Mouse (Mus musculus) T-helper 1 cell (primary cell): ENCODE results near the gene Slc29a4.

Source experiments
- in situ Hi-C: fragments of 300-600 bp; cut with MboI, MseI; formaldehyde crosslinking; loops from one replicate; pipeline ENCODE4 v1.15.1; 2025; ENCODE audit warnings: high pct_unique_total_duplicates

Gene Slc29a4

DNA sequence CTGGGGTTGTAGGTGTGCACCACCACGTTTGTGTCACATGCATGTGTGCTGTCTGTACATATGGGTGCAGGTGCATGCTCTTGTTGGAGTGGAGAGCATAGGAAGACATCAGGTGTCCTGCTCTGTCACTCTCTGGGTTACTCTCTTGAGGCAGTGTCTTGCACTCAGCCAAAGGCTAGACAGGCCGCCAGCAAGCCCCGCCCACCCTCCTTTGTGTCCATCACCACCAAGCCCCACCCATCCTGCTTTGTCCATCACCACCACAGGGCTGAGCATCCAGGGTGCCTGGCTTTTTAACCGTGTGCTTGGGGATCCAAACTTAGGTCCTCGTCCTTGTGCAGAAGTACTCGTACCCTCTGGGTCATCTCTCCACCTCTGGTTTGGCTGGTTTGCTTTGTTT, 3.9 kb downstream of the Slc29a4 start:
- in situ Hi-C loops: no loop called here

DNA sequence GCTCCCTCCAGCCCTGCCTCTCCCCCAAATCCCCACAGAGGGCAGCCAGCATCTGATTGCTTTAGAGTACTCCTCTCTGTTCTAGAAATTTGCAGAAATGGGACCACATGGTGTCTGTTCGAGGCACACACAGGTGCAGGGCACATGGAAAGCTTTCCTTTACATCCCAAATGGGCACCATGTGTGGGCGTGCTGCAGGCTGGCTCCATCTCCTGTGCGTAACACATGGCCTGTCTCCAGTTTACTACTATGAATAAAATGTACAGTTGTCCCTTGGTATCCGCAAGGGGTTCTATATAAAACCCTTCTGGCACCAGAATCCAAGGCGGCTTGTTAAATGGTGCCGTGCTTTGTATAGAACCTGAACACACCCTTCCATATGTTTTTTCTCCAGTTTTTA, 4.6 kb downstream of the Slc29a4 start:
- in situ Hi-C loops: no loop called here

DNA sequence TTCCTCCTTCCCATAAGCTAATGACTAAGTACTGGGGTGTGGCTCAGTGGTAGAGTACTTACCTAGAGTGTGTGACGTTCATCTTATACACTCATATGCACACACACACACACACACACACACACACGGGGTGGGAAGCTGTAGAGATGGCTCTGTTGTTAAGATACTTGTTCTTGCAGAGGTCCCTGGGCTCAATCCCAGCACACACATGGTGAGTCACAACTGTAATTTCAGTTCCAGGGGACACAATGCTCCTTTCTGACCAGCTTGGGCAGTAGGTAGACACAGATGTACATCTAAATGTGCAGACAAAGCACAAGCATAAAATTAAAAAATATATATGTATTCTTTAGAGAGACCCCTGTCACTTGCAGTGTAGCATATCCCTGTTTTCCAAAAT, 5.4 kb downstream of the Slc29a4 start:
- in situ Hi-C loops: no loop called here

DNA sequence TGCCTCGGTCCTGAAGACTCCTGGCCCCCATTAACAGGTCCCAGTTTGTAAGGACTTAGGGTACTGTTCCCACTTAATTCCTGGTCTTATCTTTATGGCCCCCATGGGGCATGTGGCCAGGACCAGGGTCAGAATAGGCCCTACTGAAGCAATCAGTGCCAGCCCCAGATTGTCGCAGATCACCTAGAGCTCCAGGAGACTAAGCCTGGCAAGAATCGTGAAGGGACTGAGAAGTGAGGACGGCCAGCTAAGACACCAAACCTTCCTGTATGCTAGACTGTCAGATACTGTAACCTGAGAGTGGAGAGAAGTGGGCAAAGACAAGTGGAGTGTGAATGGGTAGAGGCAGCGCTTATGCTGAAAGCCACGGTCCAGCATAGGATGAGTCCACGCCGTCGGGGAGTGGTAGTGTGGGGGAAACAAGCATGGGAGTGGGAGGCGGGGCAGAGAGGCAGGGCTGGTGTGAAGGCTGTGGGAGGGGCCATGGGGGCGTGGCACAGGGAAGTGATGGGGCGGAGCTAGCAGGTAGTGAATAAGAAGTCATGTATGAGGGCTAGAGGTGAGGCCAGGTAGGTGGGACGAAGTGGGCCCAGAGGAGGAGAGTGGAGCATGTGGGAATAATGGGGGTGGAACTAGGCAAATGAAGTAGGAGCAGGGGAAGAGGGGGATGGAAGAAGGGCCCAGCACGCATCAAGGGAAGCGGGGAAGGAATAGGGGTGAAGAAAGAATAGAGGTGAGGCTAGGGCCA, 8.7 kb downstream of the Slc29a4 start:
- in situ Hi-C loops: no loop called here

DNA sequence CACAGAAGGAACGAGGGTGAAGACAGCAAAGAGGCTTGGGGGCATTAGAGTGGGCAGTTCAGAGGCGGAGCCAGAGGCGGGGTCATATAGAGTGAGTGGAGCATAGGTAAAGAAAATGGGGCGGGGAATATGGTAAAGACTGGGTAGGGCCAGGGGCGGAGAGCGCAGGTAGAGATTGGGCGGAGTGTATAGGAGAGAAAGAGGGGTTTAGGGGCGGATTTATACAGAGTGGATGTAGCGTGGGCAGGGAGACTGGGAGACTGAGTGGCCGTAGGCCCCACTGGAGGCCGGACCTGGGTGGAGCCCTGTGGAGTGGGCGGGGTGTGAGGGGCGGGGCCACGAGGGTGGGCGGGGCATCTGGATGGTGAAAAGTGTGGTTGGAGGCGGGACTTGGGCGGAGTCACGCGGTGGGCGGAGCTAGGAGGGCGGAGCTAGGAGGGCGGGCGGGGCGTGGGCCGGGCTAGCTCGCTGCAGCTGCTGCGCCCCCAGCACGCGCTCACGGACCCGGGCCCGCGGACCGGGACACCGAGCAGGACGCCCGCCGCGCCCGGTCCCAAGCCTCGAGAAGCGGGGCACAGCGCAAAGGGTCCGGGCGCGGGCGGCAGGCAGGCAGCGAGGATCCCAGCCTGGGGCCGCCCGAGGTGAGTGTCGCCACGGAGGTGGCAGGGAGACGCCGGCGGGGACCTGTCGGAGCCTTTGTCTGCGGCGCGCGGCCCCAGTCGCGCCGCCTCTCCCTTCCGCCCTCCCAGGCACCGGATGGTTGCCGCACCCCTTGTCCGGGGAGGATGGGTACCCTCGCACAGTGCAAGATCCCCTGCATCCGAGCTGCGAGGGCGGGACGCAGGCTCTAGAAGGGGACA, 9.6 kb downstream of the Slc29a4 start:
- in situ Hi-C loops: no loop called here

DNA sequence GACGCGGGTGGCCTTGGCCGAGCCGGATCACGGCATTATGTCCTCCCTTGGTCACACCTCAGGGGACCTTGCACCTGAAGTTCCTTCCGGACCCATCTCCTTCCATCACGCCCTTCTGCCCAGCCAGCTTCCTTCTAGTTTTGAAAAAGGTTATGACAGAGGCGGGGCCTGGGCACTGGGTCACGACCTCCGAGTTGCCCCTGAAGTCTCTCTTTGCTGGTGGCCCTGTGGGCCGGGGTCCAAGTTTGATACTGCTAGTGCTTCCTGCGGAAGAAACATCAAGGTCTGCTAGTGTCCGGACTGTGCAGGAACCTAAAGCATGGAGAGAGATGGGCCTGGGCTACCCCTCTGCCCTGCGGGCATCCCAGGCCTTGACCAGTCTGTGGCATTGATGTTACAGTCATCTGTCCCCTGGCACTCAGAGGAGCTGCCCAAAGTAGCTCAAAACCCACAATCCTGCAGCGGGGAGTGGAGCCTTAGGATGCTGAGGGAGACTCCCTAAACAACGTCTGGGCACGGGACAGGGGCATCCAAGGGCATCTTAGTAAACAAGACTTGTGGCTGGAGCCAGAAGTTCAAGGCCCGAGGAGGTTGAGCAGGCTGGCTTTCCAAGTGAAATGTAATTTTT, 10.3 kb downstream of the Slc29a4 start:
- in situ Hi-C loops: no loop called here

DNA sequence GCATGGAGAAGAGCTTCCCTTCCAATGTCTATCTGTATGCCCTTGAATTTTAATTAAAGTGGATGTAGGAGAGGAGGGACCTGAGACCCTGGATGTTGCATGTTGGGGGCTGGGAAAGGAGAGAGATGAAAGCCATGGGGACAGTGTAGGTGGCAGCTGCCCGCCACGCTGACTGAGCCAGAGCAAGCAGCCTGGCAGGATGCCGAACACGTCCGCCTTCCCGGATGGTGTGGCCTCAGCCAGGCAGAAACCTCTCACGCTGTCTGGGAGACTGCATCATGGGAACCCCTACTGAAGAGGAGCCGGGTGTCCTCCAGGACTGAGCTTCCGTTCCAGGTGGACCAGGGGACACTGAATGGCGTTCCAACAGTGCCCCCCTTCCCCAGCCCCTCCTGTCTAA, 11.3 kb downstream of the Slc29a4 start:
- in situ Hi-C loops: no loop called here

DNA sequence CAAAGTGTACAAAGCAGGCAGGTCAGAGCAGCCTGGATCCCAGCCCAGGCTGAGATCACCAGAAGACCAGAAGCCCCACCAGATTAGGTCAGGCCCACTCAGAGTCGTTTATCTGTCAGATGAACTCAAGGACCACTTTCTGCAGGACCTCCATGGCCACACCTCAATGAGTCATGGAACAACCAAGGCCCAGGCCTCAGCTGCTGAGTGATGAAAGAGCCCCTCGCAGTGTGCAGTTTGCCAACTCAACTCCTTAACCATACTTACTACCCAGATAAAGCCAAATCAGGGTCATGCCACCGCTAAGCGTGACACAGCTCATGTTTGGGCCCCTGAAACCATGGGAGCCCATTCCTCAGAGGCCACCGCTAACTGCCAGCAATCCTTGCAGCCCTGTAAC, 15.4 kb downstream of the Slc29a4 start:
- in situ Hi-C loops: no loop called here

DNA sequence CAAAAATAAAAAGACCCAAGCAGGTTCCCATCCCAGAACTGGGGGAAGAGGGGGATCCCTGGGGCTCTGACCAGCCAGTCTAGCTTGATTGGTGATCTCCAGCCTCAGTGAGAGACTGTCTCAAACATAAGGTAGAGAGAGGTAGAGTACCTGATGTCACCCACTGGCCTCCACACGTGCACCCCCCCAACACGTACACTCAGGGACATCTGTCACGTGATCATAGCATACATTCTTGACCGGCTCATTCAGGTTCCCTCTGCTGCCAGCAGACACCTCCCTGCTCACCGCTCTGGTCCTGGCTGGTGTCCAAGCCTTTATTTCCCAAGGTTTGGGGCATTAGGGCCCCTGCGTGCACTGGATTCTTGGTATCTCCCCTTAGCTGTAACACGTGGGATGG, 17.1 kb downstream of the Slc29a4 start:
- in situ Hi-C loops: no loop called here

DNA sequence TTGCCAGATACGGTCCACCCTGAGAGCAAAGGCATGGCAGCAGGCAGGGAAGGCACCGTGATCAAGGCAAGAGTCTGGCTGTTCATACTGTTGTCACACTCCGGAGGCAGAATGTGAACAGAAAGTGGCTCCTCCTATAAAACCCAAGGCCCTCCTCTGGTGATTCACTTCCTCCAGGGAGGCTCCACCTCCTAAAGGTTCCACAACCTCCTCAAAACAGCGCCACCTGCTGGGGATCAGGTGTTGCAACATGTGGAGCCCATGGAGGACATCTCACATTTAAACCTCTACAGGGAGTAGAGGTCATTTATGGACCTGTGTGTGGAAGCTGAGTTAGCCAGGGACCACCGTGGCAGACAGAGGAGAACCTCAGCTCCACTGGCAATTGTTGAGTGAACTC, 20.1 kb downstream of the Slc29a4 start:
- in situ Hi-C loops: no loop called here

DNA sequence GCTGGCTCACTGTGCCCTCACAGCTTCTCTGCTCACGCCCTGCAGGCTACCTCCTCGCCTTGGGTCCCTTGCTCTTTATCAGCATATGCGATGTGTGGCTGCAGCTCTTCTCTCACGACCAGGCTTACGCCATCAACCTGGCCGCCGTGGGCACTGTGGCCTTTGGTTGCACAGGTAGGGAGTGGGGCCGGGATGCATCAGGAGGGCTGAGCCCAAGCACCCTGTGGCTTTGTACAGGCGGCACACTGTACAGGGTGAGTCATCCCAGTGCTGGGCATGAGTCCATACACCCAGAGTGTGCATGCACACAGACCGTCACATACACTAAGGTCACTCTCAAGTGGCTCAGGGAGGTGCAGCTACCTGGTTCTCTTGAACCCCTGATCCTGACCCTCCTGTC, 21.7 kb downstream of the Slc29a4 start:
- in situ Hi-C loops: no loop called here

DNA sequence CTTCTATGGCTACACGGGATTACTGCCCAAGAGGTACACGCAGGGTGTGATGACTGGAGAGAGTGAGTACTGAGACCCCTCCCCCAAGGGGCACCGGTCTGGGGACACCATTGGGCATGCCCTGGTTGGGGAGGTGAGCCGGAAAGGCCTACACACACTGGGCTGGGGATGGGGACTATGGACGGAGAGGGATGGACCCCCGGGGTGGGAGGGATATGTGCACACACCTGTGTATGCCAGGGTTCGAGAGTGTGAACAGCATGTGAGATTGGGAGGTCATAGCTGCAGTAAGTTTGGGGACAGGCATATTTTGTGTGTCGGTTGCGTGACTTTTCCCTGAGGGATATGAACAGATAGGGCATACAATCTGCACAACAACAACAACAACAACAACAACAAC, 22.7 kb downstream of the Slc29a4 start:
- in situ Hi-C loops: loop anchor here (5.0 kb wide), 1 partner anchor 238 kb away; no protein-coding TSS in a partner anchor

DNA sequence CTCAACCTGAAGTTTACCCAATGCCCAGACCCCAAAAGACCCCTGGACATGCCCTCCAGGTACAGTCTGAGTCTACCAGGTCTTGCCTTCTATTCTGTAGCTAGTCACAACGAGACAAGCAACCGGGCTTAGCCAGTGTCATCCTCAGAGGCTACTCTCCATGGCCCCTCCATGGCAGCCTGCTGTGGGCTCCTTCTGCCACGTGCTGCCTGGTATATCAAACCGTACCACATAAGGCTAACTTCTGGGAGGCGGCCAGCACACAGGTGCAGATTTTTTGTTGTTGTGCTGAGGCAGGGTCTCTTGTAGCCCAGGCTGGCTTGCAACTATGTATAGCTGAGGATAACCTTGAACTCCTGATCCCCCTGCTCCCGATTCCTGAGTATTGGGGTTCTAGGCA, 23.7 kb downstream of the Slc29a4 start:
- in situ Hi-C loops: loop anchor here (5.0 kb wide), 1 partner anchor 239 kb away; no protein-coding TSS in a partner anchor

DNA sequence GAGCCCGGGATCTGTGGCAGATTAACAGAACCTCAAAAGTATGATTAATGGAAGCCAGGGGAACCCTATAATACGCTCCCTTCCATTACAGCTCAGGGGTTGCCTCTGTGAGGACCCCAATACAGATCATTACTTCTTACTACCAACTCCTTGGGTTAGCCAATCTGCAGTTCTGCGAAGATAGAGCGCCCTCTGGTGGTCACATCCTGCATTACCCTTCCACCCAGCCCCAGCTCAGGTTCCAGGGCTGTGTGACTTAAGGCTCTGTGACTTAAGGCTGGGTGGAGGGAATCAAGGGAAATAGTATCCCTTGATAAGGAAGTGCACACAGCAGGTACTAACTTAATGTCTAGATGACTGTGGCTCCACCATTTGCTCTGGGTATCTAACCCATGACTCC, 25.7 kb downstream of the Slc29a4 start:
- in situ Hi-C loops: loop anchor here (5.0 kb wide), 1 partner anchor 241 kb away; no protein-coding TSS in a partner anchor

DNA sequence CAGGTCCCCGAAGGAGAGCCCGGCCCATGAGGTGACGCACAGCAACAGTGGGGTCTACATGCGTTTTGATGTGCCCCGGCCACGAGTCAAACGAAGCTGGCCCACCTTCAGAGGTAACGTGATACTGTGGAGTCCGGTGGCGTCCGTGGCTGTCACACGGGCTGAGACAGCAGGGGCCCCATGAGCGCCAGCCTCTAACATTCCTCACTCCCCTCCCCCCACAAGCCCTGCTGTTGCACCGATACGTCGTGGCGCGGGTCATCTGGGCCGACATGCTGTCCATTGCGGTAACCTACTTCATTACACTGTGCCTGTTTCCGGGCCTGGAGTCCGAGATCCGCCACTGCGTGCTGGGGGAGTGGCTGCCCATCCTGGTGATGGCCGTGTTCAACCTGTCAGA, 26.2 kb downstream of the Slc29a4 start:
- in situ Hi-C loops: loop anchor here (5.0 kb wide), 1 partner anchor 241 kb away; no protein-coding TSS in a partner anchor

DNA sequence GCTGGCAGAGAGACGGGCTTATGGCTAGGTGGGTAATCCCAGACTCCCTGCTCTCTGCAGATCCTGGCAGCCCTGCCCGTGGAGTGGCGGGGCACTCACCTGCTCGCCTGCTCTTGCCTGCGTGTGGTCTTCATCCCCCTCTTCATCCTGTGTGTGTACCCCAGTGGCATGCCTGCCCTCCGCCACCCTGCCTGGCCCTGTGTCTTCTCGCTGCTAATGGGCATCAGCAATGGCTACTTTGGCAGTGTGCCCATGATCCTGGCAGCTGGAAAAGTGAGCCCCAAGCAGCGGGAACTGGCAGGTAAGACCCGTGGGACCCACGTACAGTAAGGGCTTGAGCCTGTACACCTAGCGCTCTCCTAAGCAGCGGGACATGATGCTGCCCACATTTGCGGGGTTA, 27.6 kb downstream of the Slc29a4 start:
- in situ Hi-C loops: loop anchor here (5.0 kb wide), 1 partner anchor 243 kb away; no protein-coding TSS in a partner anchor

DNA sequence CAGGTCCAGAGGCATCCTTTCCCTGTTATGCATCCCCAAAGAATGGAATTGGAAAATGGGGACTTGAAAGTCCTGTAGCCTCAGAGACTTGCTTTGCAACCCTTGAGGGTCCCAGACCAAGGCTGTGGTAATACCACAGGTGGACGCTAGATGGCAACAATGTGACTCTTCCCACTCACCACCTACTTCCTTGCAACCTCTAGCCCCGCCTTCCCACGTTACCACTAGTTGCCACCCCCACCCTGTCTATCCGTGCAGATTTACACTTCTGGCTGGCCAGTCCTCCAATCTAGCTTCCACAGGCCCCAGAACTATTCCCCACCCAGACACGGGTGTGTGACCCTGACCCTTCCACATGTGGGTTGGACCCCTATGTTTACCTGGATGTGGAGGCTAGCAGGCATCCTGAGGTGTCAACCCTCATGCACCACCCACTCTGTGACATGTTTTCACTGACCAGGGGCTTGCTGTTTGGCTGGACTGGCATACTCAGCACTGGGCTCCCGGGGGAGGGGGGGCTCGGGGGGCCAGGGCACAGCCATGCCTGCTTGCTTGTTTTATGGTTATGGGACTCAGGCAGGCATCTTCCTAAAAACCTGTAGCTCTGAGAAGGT, 31.3 kb downstream of the Slc29a4 start:
- in situ Hi-C loops: no loop called here

DNA sequence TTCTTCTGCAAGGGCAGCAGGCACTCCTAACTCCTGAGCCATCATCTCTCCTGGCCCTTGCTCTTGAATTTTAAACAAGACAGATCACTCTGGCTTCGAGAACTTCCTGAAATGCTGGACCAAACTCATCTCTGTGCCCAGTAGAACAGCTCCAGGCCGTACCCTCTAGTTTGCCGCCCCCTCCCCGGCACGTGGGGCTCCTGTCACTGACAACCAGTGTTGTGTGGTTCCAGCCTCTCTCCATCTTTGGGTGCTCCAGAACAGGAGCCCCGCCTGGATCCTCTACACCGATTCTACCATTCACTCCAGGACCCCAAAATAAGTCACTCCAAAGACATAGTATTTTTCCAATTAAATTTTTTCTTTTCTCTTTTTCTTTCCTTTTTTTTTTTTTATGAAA, 32.0 kb downstream of the Slc29a4 start:
- in situ Hi-C loops: no loop called here

DNA sequence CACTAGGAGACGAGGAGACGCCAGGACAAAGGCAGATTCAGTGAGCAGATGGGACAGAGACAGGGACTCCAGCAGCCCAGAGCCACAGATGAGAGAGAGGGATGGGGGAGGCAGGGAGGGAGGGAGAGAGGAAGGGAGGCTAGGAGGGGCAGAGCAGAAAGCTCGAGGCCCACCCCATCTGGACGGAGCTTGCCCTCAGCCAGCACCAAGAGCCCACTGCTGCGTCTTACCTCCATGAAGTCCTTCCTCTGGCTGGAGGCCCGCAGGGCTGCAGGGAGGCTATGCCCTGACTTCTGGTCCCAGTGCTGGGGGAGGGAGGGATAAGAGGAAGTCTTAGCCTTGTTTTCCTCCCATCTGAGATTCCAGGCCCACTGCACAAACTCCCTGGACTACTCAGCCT, 34.4 kb downstream of the Slc29a4 start:
- in situ Hi-C loops: no loop called here

DNA sequence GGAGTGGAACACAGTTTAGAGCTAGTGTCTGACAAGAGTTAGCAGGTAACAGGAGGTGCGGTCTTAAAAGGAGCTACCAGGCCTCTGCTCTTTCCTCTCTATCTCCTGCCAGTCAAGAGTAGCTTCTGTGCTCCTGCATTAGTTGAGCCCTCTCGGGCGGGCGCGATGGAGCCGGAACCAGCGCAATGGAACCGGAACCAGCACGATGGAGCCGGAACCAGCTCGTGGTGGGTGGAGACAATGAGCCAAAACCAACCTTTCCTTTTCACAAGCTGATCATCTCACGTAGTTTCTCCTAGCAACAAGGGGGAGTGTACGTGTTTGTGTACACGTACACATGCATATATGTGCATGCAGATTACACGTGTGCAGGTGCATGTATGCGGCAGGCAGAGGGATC, 36.0 kb downstream of the Slc29a4 start:
- in situ Hi-C loops: no loop called here

DNA sequence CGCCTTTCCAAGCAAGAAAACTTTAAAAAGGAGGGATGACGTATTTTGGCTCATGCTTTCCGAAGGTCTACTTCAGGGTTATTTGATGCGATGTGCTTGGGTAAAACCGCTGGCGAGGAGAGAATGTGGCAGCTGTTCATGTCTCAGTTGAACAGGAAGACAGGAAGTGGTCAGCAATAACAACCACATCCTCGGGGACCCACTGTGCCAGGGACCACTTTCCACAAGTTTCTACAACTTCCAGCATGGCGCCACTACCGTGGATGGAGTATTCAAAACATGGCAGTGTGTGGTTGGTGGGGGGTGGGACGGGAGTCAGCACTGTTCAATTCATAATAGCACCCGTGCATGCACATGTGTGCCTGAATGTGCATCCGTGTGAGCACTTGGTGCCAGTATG, 38.0 kb downstream of the Slc29a4 start:
- in situ Hi-C loops: no loop called here

DNA sequence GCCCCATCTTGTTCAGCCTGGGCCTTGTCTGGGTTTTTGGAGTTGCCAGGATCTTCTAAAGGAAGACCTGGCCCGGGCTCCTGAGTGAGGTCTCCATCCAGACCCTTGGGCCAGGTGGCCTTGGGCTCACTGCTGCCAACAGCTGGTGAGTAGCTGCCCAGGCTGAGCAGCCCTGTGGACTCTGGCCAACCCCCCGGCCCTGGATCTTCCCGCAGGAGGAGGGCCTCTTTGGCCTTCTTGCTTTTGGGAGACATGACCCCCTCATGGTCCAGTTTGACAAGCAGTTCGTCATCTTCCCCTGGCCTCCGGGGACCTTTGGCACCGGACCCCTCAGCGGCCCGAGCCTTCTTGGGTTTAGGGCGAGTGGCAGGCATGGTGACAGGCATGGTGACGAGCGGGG, 39.6 kb downstream of the Slc29a4 start:
- in situ Hi-C loops: no loop called here
